20 mouse cellular contexts compared by ENCODE assay signal in the genomic region with DNA sequence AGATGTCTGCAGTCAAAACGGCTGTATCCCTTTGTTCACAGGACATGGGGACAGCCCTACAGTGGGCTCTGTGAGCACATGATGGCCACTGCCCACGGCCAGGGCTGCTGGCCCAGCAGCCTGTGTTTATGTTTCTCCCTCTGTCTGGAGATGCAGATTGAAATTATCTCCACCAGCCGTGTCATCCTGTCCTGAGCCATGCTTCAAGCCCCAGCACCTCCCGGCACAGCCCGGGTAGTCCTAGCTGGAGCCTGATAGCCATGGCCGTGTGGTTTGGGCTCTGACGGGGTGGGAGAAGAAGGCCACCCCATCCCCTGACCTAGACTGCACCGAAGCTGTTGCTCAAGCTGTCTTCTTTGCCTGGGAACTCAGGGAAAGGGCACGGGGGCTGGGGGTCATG.
"Had no signal": no experiment of that assay in that cellular context is flagged by ENCODE, and none has a peak within 500 bp of the region (broad histone marks: within the 10 kb centered on the region; RNA-seq: fewer than 3 reads in every experiment).

No protein-coding gene starts in this region.

- H3K9me3 ChIP-seq: kidney, embryonic 15.5 days; liver, embryonic 13.5 days; megakaryocyte, embryonic 14.5 days; midbrain, embryonic 10.5 days had no signal

- H3K4me1 ChIP-seq: liver, embryonic 13.5 days; midbrain, embryonic 13.5 days; neural tube, embryonic 13.5 days had no signal

- H3K27ac ChIP-seq: kidney, embryonic 15.5 days; layer of hippocampus, adult 2 months; liver, embryonic 13.5 days; midbrain, embryonic 10.5 days; midbrain, embryonic 13.5 days; neural tube, embryonic 13.5 days; stomach, postnatal 0 days had no signal

- H3K4me3 ChIP-seq: kidney, embryonic 15.5 days; layer of hippocampus, adult 2 months; liver, embryonic 13.5 days; megakaryocyte, embryonic 14.5 days; midbrain, embryonic 10.5 days; midbrain, embryonic 13.5 days; myocyte; neural tube, embryonic 13.5 days had no signal

- H3K27me3 ChIP-seq: kidney, embryonic 15.5 days; liver, embryonic 13.5 days; midbrain, embryonic 13.5 days; neural tube, embryonic 13.5 days had no signal

- H3K36me3 ChIP-seq: kidney, embryonic 15.5 days; liver, embryonic 13.5 days; midbrain, embryonic 10.5 days; midbrain, embryonic 13.5 days; neural tube, embryonic 13.5 days had no signal

- DNase-seq: kidney, adult 11 months; kidney, adult 8-10 months; kidney, postnatal 25 days; layer of hippocampus, adult 9-11 months; liver, embryonic 13.5 days; lung, adult 2 months; lung, postnatal 36 days; right cerebral cortex, adult 18-20 months; right cerebral cortex, postnatal 14 days; right cerebral cortex, postnatal 4 days; thymus, adult 18-20 months; thymus, postnatal 36 days had no signal
